Mouse (Mus musculus): ENCODE results near the gene Olfr713.

DNA sequence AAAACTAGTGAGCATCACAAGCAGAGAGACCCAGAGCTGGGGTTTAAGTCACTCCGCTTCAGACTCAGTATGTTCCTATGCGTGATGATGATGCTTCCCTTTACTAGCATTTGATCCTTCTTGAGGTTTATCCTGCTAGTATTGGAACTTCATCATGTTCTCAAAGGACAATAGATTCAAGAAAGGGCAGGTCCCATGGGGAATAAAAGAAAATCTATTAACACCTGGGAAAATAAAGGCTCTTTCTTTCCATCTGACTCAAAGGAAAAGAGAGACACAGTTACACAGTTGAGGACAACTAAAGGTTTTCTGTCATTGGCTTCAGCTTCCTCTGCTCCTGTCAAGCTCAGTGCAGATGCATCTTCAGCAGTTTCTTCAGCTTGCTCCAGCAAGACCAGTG lies 39.7 kb downstream of the Olfr713 start, which contains the start of gene Olfr714:
- TF ChIP-seq TAL1 (IDR thresholded peaks at IDR 0.05; ENCODE audit: low read length) (no peak), GATA1 (IDR thresholded peaks at IDR 0.05; ENCODE audit: low read length) (no peak)
